Mouse (Mus musculus) cerebellum, adult 2 months (tissue): Measurements from ENCODE around the gene Dhx29.

Experiments used
- CTCF ChIP-seq: fragments of 200-500 bp; IDR thresholded peaks from 2 replicates; pipeline ENCODE4 v1.5.1; 2011; ENCODE audit warnings: low read depth, mild to moderate bottlenecking, control low read depth, low read length, moderate library complexity, borderline replicate concordance; ENCODE audit not compliant: insufficient read depth
- POLR2A ChIP-seq: fragments of 200-500 bp; IDR thresholded peaks from 2 replicates; pipeline ENCODE4 v1.6.1; 2011; ENCODE audit warnings: low read length, control low read depth, borderline replicate concordance; ENCODE audit not compliant: insufficient read depth

DNA sequence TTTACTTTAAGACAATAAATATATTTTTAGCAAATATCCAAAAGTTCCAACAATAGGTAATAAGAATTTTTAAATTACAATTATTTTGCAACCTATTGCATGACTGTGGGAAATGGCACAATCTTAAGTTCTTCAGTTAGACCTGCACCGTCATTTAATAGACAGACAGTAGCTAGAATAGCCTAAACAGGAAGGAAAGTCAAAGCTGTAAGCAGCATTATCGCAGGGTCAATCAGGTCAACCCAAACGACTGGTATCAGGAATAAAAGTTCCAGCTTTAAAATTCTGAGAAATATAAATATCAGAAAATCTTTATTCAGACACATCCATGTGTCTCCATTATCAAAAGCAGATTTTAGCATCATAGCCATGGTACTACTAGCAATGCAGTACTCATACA is 6.3 kb upstream of the Dhx29 start:
- no peak for TF ChIP-seq CTCF
- no peak for TF ChIP-seq POLR2A
